Mouse (Mus musculus): ENCODE measurements around the gene Senp7.

DNA sequence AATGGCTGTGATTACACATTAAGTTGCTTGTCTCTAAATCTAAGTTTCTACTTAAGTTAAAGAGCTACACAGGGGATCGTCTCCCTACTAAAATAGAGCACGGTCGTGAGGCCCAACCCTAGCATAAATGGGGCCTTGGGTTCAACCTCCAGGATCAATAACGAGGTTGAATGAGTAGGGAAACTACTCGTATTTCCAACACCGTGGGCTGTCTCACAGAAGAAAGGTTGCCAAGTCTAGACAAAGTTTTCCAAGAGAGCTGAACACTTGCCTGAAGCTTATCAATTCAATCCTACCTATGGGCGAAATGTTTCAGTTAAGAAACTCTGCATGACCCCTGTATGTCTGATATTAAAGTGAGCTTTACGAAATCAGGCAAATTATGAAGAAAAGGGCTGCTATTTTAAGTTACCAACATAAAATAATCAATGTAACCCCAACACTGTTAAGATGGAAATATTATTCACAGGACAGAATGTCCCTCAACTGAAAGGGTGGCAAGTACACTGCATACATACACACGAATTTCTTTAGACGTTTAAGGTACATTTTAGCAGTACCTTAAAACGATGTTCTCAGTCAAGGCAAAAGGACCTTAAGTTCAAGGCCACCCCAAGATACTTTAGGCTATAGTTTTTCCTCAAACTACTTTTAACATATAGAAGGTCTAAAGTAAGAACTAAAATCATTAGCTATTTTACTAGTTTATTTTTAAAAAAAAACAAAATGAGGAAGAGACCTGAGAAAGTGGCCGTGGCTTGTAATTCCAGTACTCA, 20.1 kb upstream of the Senp7 start:
- TF ChIP-seq CTCF (IDR thresholded peaks at IDR 0.05; ENCODE audit: low read depth, low read length), result no peak
- no peak for TF ChIP-seq POLR2A (IDR thresholded peaks at IDR 0.05; ENCODE audit: insufficient read depth, low read length)
